ENCODE assay signal across 11 mouse cellular contexts in the genomic region with DNA sequence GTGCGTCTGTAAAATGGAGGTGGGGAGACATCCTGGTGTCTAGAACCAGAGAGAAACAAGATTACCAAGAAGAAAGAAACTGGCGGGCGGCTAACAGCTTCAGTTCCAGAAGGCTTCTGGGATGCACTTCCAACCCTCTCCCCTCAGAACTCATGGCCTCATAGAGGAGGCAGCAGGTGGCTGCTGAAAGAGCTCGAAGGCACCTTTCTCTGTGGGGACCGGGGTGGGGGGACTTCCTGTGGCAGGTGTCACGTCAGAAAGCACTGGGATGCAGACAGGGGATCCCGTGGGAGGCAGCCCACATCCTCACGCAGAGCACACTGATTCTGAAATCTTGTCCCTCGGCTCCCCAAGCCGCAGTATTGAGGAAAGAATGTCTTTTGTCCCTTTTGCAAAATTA. TPM values are rescaled to one million over a fixed set of nuclear protein-coding genes. Genes with fewer than 3 reads are reported as not detected.
A peak's percentile ranks its signal among the peaks of the same experiment; 100 is the strongest.
DNase-seq lines count a peak whose midpoint lies in the region; ATAC-seq and TF ChIP-seq lines count a peak whose summit lies in the region.
"Had no signal": no experiment of that assay in that cellular context is flagged by ENCODE, and none has a peak within 500 bp of the region (broad histone marks: within the 10 kb centered on the region; RNA-seq: fewer than 3 reads in every experiment).

No protein-coding gene starts in this region.

- H3K4me1 ChIP-seq in heart, embryonic 15.5 days (replicated peaks) = peaks cover 13% of the 10 kb centered on the region
- H3K4me1 ChIP-seq in E14TG2a.4 (replicated peaks; ENCODE audit: low read depth, low read length) = peaks cover 58% of the 10 kb centered on the region
- H3K4me1 ChIP-seq in forebrain, embryonic 14.5 days (ENCODE audit: control insufficient read depth, insufficient read depth, low read length) = peaks cover 3% of the 10 kb centered on the region; the same call in 1 of the 2 replicates
- peaks cover 29% of the 10 kb centered on the region for H3K4me1 ChIP-seq in midbrain, embryonic 10.5 days

- H3K27me3 ChIP-seq in heart, embryonic 15.5 days = peaks cover 78% of the 10 kb centered on the region
- H3K27me3 ChIP-seq in E14TG2a.4 (ENCODE audit: insufficient read depth, low read length) = peaks cover 87% of the 10 kb centered on the region
- peaks cover 39% of the 10 kb centered on the region for H3K27me3 ChIP-seq in forebrain, embryonic 14.5 days (replicated peaks; ENCODE audit: control insufficient read depth, insufficient read depth, low read length)
- H3K27me3 ChIP-seq in midbrain, embryonic 10.5 days (ENCODE audit: low read depth, poor library complexity, severe bottlenecking) = peaks cover 96% of the 10 kb centered on the region

- H3K27ac ChIP-seq in heart, embryonic 15.5 days = no peak overlapping the region
- H3K27ac ChIP-seq in forebrain, embryonic 14.5 days (ENCODE audit: low read depth, low read length) = no peak overlapping the region
- peak overlapping the region; percentile 78 for H3K27ac ChIP-seq in midbrain, embryonic 10.5 days (replicated peaks)
- H3K27ac ChIP-seq: macrophage had no signal

- no peaks in the 10 kb centered on the region for H3K9me3 ChIP-seq in heart, embryonic 15.5 days (replicated peaks)
- H3K9me3 ChIP-seq in E14TG2a.4 (ENCODE audit: low read length) = no peaks in the 10 kb centered on the region
- no peaks in the 10 kb centered on the region for H3K9me3 ChIP-seq in forebrain, embryonic 14.5 days (replicated peaks; ENCODE audit: control insufficient read depth, low read length)
- no peaks in the 10 kb centered on the region for H3K9me3 ChIP-seq in midbrain, embryonic 10.5 days (replicated peaks)

- no peak for ATAC-seq in heart, embryonic 15.5 days (replicated peaks; ENCODE audit: insufficient number of reproducible peaks, insufficient read depth, low FRiP score, low read depth)
- ATAC-seq in forebrain, embryonic 14.5 days = 0 out of 2 replicates have a peak, but pooled peaks have one; percentile 18
- ATAC-seq: CD4-positive, CD25-positive, alpha-beta regulatory T cell, adult 4 months had no signal

- no peaks in the 10 kb centered on the region for H3K36me3 ChIP-seq in heart, embryonic 15.5 days
- no peaks in the 10 kb centered on the region for H3K36me3 ChIP-seq in E14TG2a.4 (ENCODE audit: insufficient read depth, low read length)
- H3K36me3 ChIP-seq in forebrain, embryonic 14.5 days (ENCODE audit: control insufficient read depth, insufficient read depth, low read length) = no peaks in the 10 kb centered on the region
- H3K36me3 ChIP-seq in midbrain, embryonic 10.5 days = peaks cover 14% of the 10 kb centered on the region; the same call in 1 of the 2 replicates

- intact Hi-C loops in heart, postnatal 25 days (cut with DNase I) = no loop called here

- no peak for TF ChIP-seq CTCF in E14TG2a.4 (conservative IDR thresholded peaks at IDR 0.05; ENCODE audit: low read length)

- peak overlapping the region; percentile 56 for H3K4me3 ChIP-seq in heart, embryonic 15.5 days
- peak overlapping the region; percentile 74 for H3K4me3 ChIP-seq in E14TG2a.4 (replicated peaks; ENCODE audit: low read length)
- peak overlapping the region; percentile 55 for H3K4me3 ChIP-seq in forebrain, embryonic 14.5 days (ENCODE audit: low read depth, low read length)
- peak overlapping the region; percentile 65 for H3K4me3 ChIP-seq in midbrain, embryonic 10.5 days

- H3K4me2 ChIP-seq in heart, embryonic 15.5 days = peak overlapping the region; percentile 93
- H3K4me2 ChIP-seq in forebrain, embryonic 14.5 days (ENCODE audit: low read length) = peak overlapping the region; percentile 98

- WGBS in heart, embryonic 15.5 days = 19% methylated on average over 10 of the region's 10 CpGs
- 12% methylated on average over 10 of the region's 10 CpGs for WGBS in forebrain, embryonic 14.5 days
- WGBS in midbrain, embryonic 10.5 days = 32% methylated on average over 10 of the region's 10 CpGs

- DNase-seq in heart, postnatal 25 days (ENCODE audit: low spot score) = no peak
- DNase-seq in forebrain, embryonic 14.5 days (ENCODE audit: low spot score) = no peak
- DNase-seq in midbrain, embryonic 10.5 days (ENCODE audit: low spot score) = no peak
- DNase-seq in urinary bladder, postnatal 10 days (ENCODE audit: low spot score) = no peak
- DNase-seq in right cerebral cortex, postnatal 25 days = no peak
- DNase-seq in cerebellum, postnatal 36 days = no peak
- DNase-seq: adrenal gland, postnatal 25 days had no signal

- H3K9ac ChIP-seq in heart, embryonic 15.5 days = no peak overlapping the region
- peak overlapping the region; percentile 68 for H3K9ac ChIP-seq in forebrain, embryonic 14.5 days (ENCODE audit: low read length)

RNA-seq across cellular contexts. Expression of a gene that starts 46.8 kb away (rescaled TPM):
- not detected in 2 replicates for polyA plus RNA-seq in heart, embryonic 15.5 days (2015; fragmentation: Nextera tagmentation; extraction: Ambion mirVana)
- total RNA-seq in heart, postnatal 25 days (2021) = 1 to 10 TPM in 1 of 2 experiments, under 1 TPM in 1; 0.65 to 1.1 TPM
- polyA plus RNA-seq in forebrain, embryonic 14.5 days (2014; fragmentation: Nextera tagmentation; extraction: Ambion mirVana) = 0.10 and 0.20 TPM in 2 replicates
- 6.3 and 9.1 TPM in 2 replicates for polyA plus RNA-seq in midbrain, embryonic 10.5 days (2016; fragmentation: Nextera tagmentation; extraction: Ambion mirVana)
